Mouse (Mus musculus): ENCODE results near the gene Wdr83. TPM values are rescaled to one million over a fixed set of nuclear protein-coding genes. Genes with fewer than 3 reads are reported as not detected.
A peak's percentile ranks its signal among the peaks of the same experiment; 100 is the strongest.

Wdr83 gene
- polyA plus RNA-seq, 1 experiment from 2014 or later: 45.1 TPM

DNA sequence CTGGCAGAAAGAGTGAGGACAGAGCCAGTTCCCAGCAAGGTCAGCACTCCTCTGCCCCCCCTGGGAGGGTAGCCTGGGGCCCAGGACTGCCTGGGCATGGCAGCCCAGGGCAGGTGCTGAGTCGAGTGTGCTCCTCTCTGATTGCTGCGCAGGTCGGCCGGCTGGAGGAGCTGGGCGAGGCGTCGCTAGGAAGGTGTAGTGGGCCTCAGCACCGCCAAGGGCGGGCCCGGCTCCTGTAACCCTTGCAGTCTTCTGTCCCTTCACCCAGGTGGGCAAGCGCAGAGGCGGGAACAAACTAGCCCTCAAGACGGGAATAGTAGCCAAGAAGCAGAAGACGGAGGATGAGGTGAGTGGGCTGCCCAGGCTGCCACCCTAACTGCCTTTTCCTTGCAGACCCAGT, 51.8 kb downstream of the Wdr83 start:
- Histone ChIP-seq H3K4me2 (peak overlapping the region; percentile 85), H3K27ac (no peak overlapping the region), H3K9me3 (replicated peaks) (no peaks in the 10 kb centered on the region), H3K9ac (peak overlapping the region; percentile 99; the same call in 1 of the 2 replicates), H3K27me3 (no peaks in the 10 kb centered on the region), H3K4me1 (peaks cover 37% of the 10 kb centered on the region), H3K36me3 (peaks cover 49% of the 10 kb centered on the region), H3K4me3 (replicated peaks) (peak overlapping the region; percentile 99; the same call in 1 of the 2 replicates)
- no peak for ATAC-seq (replicated peaks; ENCODE audit: low FRiP score)
- 90% methylated on average over 14 of the region's 14 CpGs for WGBS

DNA sequence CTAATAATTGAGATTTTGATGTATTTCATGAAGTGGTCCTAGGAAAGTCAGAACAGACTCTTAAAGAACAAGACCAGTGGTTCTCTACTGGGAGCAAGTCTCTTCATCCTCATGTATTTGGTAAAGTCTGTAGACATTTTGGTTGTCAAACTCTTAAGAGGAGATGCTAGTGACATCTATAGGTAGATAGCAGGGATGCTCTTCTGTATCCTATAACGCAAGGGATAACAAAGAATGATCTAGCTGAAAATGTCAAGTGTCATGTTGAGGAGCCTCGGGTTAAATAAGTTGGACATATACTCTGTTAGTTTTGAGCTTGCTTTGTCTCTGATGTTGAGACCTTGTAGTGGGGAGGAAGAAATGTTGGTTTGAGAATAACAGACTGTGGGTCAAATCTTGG, 53.2 kb downstream of the Wdr83 start:
- Histone ChIP-seq H3K9ac (peak overlapping the region; percentile 99), H3K27ac (no peak overlapping the region), H3K9me3 (replicated peaks) (no peaks in the 10 kb centered on the region), H3K4me3 (replicated peaks) (peak overlapping the region; percentile 99), H3K4me1 (peaks cover 39% of the 10 kb centered on the region), H3K36me3 (peaks cover 51% of the 10 kb centered on the region), H3K27me3 (no peaks in the 10 kb centered on the region), H3K4me2 (peak overlapping the region; percentile 85)
- ATAC-seq (replicated peaks; ENCODE audit: low FRiP score): no peak
- 16% methylated on average over 2 of the region's 2 CpGs for WGBS

DNA sequence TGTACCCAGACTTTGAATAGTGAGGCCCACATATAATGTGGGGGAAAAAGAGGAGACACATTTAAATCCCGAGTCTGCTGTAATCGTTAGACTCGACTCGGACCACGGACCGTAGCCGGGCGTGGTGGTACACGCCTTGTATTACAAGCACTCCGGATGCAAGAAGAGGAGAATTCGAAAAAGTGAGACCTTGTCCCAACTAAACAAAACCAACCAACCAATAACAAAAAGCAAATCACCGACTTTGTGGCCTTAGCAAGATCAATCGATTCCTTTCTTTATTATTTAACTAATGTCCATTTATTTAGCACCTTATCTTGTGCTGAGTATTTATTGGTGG, 53.6 kb downstream of the Wdr83 start:
- Histone ChIP-seq H3K27ac (peak overlapping the region; percentile 93), H3K9ac (peak overlapping the region; percentile 99), H3K4me3 (replicated peaks) (peak overlapping the region; percentile 99), H3K27me3 (no peaks in the 10 kb centered on the region), H3K36me3 (peaks cover 50% of the 10 kb centered on the region), H3K4me1 (peaks cover 39% of the 10 kb centered on the region), H3K9me3 (replicated peaks) (no peaks in the 10 kb centered on the region), H3K4me2 (peak overlapping the region; percentile 85)
- under 1% methylated on average over 13 of the region's 13 CpGs for WGBS
- no peak for ATAC-seq (replicated peaks; ENCODE audit: low FRiP score)

DNA sequence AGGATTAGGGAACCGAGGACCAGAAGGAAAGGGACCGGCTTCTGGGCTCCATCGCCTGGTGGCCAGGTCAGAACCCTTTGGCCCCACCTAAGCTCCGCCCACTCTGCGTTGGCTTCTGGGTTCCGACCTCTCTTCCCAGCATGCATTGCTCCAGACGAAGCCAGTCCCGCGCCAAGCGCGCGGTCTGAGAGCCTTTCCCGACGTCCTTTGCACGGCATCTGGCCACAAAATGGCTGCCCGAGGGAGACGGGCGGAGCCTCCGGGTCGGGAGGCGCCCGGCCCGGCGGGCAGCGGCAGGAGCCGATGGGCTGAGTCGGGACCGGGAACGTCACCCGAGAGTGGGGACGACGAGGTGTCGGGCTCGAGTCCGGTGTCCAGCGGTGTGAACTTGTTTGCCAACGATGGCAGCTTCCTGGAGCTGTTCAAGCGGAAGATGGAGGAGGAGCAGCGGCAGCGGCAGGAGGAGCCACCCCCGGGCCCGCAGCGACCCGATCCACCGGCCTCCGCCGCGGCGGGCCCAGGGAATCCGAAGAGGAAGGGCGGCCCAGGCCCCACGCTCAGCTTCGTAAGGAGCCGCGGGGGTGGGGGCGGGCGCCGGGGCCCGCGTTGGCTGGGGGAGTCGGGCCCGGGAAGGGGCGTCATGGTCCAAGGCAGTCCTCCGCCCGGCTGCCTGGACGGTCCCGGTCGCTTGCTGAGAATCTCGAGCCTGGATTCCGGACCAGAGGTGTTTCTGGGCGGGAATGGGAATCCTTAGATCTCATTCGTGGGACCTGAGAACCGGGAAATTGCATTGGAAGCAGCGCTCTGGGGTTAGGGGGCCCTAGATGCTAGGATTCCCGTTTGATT, 54.2 kb downstream of the Wdr83 start, which contains the start of gene Trir:
Gene Trir (plus strand): TSS at position 154 of the 846 bp plus-strand sequence.
- peak within 1 kb of the TSS; percentile 99 for H3K9ac ChIP-seq
- no peaks in the 10 kb centered on the region for H3K9me3 ChIP-seq (replicated peaks)
- H3K27me3 ChIP-seq: no peaks in the 10 kb centered on the region
- peak within 1 kb of the TSS; percentile 99 for H3K4me3 ChIP-seq (replicated peaks)
- peak within 1 kb of the TSS; percentile 93 for H3K27ac ChIP-seq
- peak; percentile 84 for ATAC-seq (replicated peaks; ENCODE audit: low FRiP score)
- peaks cover 50% of the 10 kb centered on the region for H3K36me3 ChIP-seq
- H3K4me1 ChIP-seq: peaks cover 39% of the 10 kb centered on the region
- peak within 1 kb of the TSS; percentile 85 for H3K4me2 ChIP-seq
- under 1% methylated on average over 75 of the region's 75 CpGs for WGBS

DNA sequence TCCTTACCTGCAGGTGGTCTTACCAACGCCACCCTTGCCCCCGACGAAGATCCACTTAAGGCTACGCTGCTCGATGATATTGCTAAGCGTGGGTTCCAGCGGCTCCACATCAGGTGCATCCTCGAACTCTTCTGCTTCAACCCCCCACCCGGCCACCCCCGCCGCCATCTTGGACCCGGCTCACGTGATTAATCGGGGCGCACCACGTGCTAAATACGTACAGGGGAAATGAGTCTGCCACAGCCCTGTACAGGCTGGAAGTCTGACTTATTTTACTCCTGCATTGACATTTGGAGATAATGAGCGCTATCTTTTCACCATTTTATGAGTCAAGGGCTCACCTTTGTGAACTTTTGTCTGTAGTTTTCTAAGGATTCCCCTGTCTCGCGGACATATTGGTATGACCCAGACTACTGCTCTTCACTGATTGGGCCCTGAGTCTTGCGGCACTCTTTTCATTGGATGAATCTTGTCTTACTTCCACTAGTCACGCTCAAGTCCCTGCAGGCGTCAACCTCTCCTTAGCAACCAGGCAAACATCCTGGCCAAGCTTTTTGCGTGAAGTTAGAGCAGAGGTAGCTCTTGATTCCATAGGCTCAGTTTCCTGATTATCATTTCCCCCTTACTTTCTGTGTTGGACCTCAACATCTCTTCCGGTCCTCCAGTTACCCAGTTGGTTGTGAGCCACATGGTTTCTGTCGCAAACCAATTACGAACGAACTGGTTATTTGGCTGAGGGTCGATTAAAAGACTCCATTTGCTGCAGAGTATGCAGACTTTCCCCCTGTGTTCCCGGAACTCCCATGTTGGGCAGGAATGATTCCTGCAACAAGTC, 55.8 kb downstream of the Wdr83 start, which contains the start of gene Asna1:
Gene Asna1 (minus strand): TSS at position 184 of the 835 bp plus-strand sequence.
- Histone ChIP-seq H3K4me1 (peaks cover 39% of the 10 kb centered on the region), H3K9ac (peak within 1 kb of the TSS; percentile 83), H3K9me3 (replicated peaks) (no peaks in the 10 kb centered on the region), H3K27me3 (no peaks in the 10 kb centered on the region), H3K27ac (peak within 1 kb of the TSS; percentile 93), H3K36me3 (peaks cover 51% of the 10 kb centered on the region), H3K4me3 (replicated peaks) (peak within 1 kb of the TSS; percentile 99), H3K4me2 (peak within 1 kb of the TSS; percentile 85)
- 5% methylated on average over 30 of the region's 30 CpGs for WGBS
- ATAC-seq (replicated peaks; ENCODE audit: low FRiP score): peak; percentile 92

Small RNAs within 50 kb of the gene (microRNA-seq; reads per million reads assigned to microRNA genes)
- gene Gm23388: 1.2 reads per million
- gene Mir7070: 0.89 reads per million

Other genes with a start within 250 kb of the Wdr83 start
- gene Gadd45gip1, start 249.8 kb downstream of the Wdr83 start, polyA plus RNA-seq (2015; fragmentation: Nextera tagmentation; extraction: Ambion mirVana): 52.6 and 53.0 TPM in 2 replicates
- 112 and 122 TPM in 2 replicates for gene Rad23a, start 240.6 kb downstream of the Wdr83 start, polyA plus RNA-seq (2015; fragmentation: Nextera tagmentation; extraction: Ambion mirVana)
- 1,039 and 1,041 TPM in 2 replicates for gene Calr, start 234.4 kb downstream of the Wdr83 start, polyA plus RNA-seq (2015; fragmentation: Nextera tagmentation; extraction: Ambion mirVana)
- 102 and 103 TPM in 2 replicates for gene Farsa, start 224.3 kb downstream of the Wdr83 start, polyA plus RNA-seq (2015; fragmentation: Nextera tagmentation; extraction: Ambion mirVana)
- 66.5 and 70.3 TPM in 2 replicates for gene Syce2, start 209.2 kb downstream of the Wdr83 start, polyA plus RNA-seq (2015; fragmentation: Nextera tagmentation; extraction: Ambion mirVana)
- 49.8 and 51.2 TPM in 2 replicates for gene Gcdh, start 187.4 kb downstream of the Wdr83 start, polyA plus RNA-seq (2015; fragmentation: Nextera tagmentation; extraction: Ambion mirVana)
- 3.4 and 7.2 TPM in 2 replicates for gene Klf1, start 179.4 kb downstream of the Wdr83 start, polyA plus RNA-seq (2015; fragmentation: Nextera tagmentation; extraction: Ambion mirVana)
- gene Dnase2a, start 172.7 kb downstream of the Wdr83 start, polyA plus RNA-seq (2015; fragmentation: Nextera tagmentation; extraction: Ambion mirVana): 8.3 and 8.6 TPM in 2 replicates
- gene Mast1, start 143.9 kb downstream of the Wdr83 start, polyA plus RNA-seq (2015; fragmentation: Nextera tagmentation; extraction: Ambion mirVana): 0.40 and 0.48 TPM in 2 replicates
- 0.45 and 0.49 TPM in 2 replicates for gene Rtbdn, start 134.3 kb downstream of the Wdr83 start, polyA plus RNA-seq (2015; fragmentation: Nextera tagmentation; extraction: Ambion mirVana)
- not detected in 2 replicates for gene Gm49661, start 111.9 kb downstream of the Wdr83 start, polyA plus RNA-seq (2015; fragmentation: Nextera tagmentation; extraction: Ambion mirVana)
- 808 and 824 TPM in 2 replicates for gene Prdx2, start 111.7 kb downstream of the Wdr83 start, polyA plus RNA-seq (2015; fragmentation: Nextera tagmentation; extraction: Ambion mirVana)
- gene Rnaseh2a, start 111.5 kb downstream of the Wdr83 start, polyA plus RNA-seq (2015; fragmentation: Nextera tagmentation; extraction: Ambion mirVana): 125 and 129 TPM in 2 replicates
- gene Junb, start 102.6 kb downstream of the Wdr83 start, polyA plus RNA-seq (2015; fragmentation: Nextera tagmentation; extraction: Ambion mirVana): 9.6 TPM in 2 replicates
- 25.3 and 27.0 TPM in 2 replicates for gene Hook2, start 90.7 kb downstream of the Wdr83 start, polyA plus RNA-seq (2015; fragmentation: Nextera tagmentation; extraction: Ambion mirVana)
- 0.10 TPM in 1 of 2 replicates, not detected in the other for gene Best2, start 66.8 kb downstream of the Wdr83 start, polyA plus RNA-seq (2015; fragmentation: Nextera tagmentation; extraction: Ambion mirVana)
- 133 and 143 TPM in 2 replicates for gene Asna1, start 56.0 kb downstream of the Wdr83 start, polyA plus RNA-seq (2015; fragmentation: Nextera tagmentation; extraction: Ambion mirVana)
- gene Trir, start 54.5 kb downstream of the Wdr83 start, polyA plus RNA-seq (2015; fragmentation: Nextera tagmentation; extraction: Ambion mirVana): 119 and 120 TPM in 2 replicates
- gene Tnpo2, start 44.4 kb downstream of the Wdr83 start, polyA plus RNA-seq (2015; fragmentation: Nextera tagmentation; extraction: Ambion mirVana): 25.8 and 30.0 TPM in 2 replicates
- 28.9 and 32.1 TPM in 2 replicates for gene Fbxw9, start 21.3 kb downstream of the Wdr83 start, polyA plus RNA-seq (2015; fragmentation: Nextera tagmentation; extraction: Ambion mirVana)
- gene Gm5741, start 13.3 kb downstream of the Wdr83 start, polyA plus RNA-seq (2015; fragmentation: Nextera tagmentation; extraction: Ambion mirVana): 0.66 and 0.82 TPM in 2 replicates
- gene Dhps, start 9.5 kb downstream of the Wdr83 start, polyA plus RNA-seq (2015; fragmentation: Nextera tagmentation; extraction: Ambion mirVana): 68.8 and 72.3 TPM in 2 replicates
- gene Wdr83os, start 566 bp downstream of the Wdr83 start, polyA plus RNA-seq (2015; fragmentation: Nextera tagmentation; extraction: Ambion mirVana): 141 TPM in 2 replicates
- gene Man2b1, start 2.0 kb upstream of the Wdr83 start, polyA plus RNA-seq (2015; fragmentation: Nextera tagmentation; extraction: Ambion mirVana): 39.2 and 41.5 TPM in 2 replicates
- gene Zfp791, start 41.8 kb upstream of the Wdr83 start, polyA plus RNA-seq (2015; fragmentation: Nextera tagmentation; extraction: Ambion mirVana): 2.0 and 2.6 TPM in 2 replicates
- gene Cks1brt, start 70.6 kb upstream of the Wdr83 start, polyA plus RNA-seq (2015; fragmentation: Nextera tagmentation; extraction: Ambion mirVana): not detected in 2 replicates
- gene Olfr371, start 144.7 kb upstream of the Wdr83 start, polyA plus RNA-seq (2015; fragmentation: Nextera tagmentation; extraction: Ambion mirVana): not detected in 2 replicates
- gene Orc6, start 218.3 kb upstream of the Wdr83 start, polyA plus RNA-seq (2015; fragmentation: Nextera tagmentation; extraction: Ambion mirVana): 110 and 111 TPM in 2 replicates
- 142 and 144 TPM in 2 replicates for gene Vps35, start 218.5 kb upstream of the Wdr83 start, polyA plus RNA-seq (2015; fragmentation: Nextera tagmentation; extraction: Ambion mirVana)

All from kidney, embryonic 15.5 days (tissue).